Comparison of ENCODE assay signal across 9 mouse cellular contexts in the genomic region with DNA sequence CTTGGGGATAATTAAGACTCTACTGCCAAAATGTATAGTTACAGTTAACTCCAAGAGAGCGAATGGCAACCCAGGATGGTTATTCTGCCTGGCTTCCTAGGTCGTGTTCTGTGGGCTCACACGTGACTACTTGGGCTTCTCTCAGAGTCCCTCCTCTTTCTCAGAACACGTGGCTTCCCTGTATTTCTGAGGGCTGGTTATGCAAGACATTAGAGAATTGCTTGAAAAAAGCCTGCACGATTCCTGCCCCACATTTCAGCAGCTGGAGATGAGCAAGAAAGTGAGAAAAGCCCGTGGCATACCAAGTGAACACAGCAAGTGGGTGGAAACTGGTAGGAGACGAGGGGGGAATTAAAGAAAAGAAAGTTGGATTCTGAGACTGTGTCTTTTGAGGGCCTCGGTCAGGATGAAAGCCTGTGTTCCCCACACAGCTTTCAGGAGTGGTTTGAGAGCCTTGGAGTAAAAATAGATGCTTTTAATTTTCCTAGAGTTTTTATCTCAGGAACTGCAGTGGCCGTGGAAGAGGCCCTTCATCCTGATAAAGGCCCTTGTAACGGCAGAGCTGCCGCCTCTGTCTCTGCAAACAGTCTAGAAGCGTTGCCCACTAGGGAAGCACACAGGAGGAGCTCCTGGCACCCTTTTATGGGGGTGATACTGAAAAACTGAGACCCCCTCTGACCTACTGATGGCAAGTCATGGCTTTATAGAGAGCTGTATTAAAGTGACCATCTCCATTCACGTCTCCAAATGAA. TPM values are rescaled to one million over a fixed set of nuclear protein-coding genes. Genes with fewer than 3 reads are reported as not detected.
A peak's percentile ranks its signal among the peaks of the same experiment; 100 is the strongest.
DNase-seq lines count a peak whose midpoint lies in the region; ATAC-seq and TF ChIP-seq lines count a peak whose summit lies in the region.
"Had no signal": no experiment of that assay in that cellular context is flagged by ENCODE, and none has a peak within 500 bp of the region (broad histone marks: within the 10 kb centered on the region; RNA-seq: fewer than 3 reads in every experiment).

No protein-coding gene starts in this region.

- TF ChIP-seq CTCF in CH12.LX (conservative IDR thresholded peaks at IDR 0.05 in 1 of 2, IDR thresholded peaks at IDR 0.05 in 1 of 2; ENCODE audit: low read depth in 2 of 2, low read length in 2 of 2): no peak

- peak; percentile 55 for DNase-seq in cerebellum, adult 9-11 months
- DNase-seq in cerebellum, adult 8-10 months: no peak
- DNase-seq in CH12.LX (ENCODE audit: extremely low read depth): no peak
- peak; percentile 68 to 86 for DNase-seq in frontal cortex, postnatal 36 days (ENCODE audit: low spot score in 2 of 2)
- peak; percentile 26 for DNase-seq in liver, embryonic 13.5 days
- DNase-seq in thymus, postnatal 14 days: no peak
- no peak for DNase-seq in Muller cell, postnatal 12 days (ENCODE audit: inconsistent ontology term)
- no peak for DNase-seq in B cell, adult 2 months

- no peaks in the 10 kb centered on the region for H3K79me2 ChIP-seq in CH12.LX (replicated peaks; ENCODE audit: control insufficient read depth, extremely low read depth, insufficient read depth, poor library complexity, severe bottlenecking)

- no peak for TF ChIP-seq EP300 in CH12.LX (IDR thresholded peaks at IDR 0.05; ENCODE audit: low read length)

- in situ Hi-C loops in CH12.LX (cut with MboI; ENCODE audit: low pct_ligation_motif_present, low pct_unique_long_range_greater_than_20kb, low sequenced_read_pairs): no loop called here

- no peaks in the 10 kb centered on the region for H3K4me1 ChIP-seq in CH12.LX (ENCODE audit: control insufficient read depth in 1 of 2, insufficient read depth in 2 of 2)
- H3K4me1 ChIP-seq in liver, embryonic 13.5 days (replicated peaks): peaks cover 41% of the 10 kb centered on the region

- H3K9ac ChIP-seq in CH12.LX (ENCODE audit: insufficient read depth, low read depth): no peak overlapping the region
- peak overlapping the region; percentile 55 for H3K9ac ChIP-seq in liver, embryonic 13.5 days

- no peaks in the 10 kb centered on the region for H3K9me3 ChIP-seq in CH12.LX (replicated peaks; ENCODE audit: low read length)
- no peaks in the 10 kb centered on the region for H3K9me3 ChIP-seq in liver, embryonic 13.5 days (replicated peaks)
- H3K9me3 ChIP-seq: hindbrain, embryonic 10.5 days had no signal

- no peak for TF ChIP-seq RAD21 in CH12.LX (IDR thresholded peaks at IDR 0.05; ENCODE audit: low read depth, low read length)

- H3K27ac ChIP-seq in CH12.LX (ENCODE audit: insufficient read depth, low read depth): no peak overlapping the region
- H3K27ac ChIP-seq in liver, embryonic 13.5 days: peak overlapping the region; percentile 73
- H3K27ac ChIP-seq: hindbrain, embryonic 10.5 days had no signal

- dilution Hi-C loops in CH12.LX (cut with MboI; ENCODE audit: extremely low pct_ligation_motif_present, extremely low pct_unique_long_range_greater_than_20kb, low sequenced_read_pairs): no loop called here

- no peaks in the 10 kb centered on the region for H3K27me3 ChIP-seq in CH12.LX (replicated peaks)
- no peaks in the 10 kb centered on the region for H3K27me3 ChIP-seq in liver, embryonic 13.5 days

- ATAC-seq in liver, embryonic 13.5 days (ENCODE audit: low read depth): peak; percentile 90

- WGBS in liver, embryonic 13.5 days (ENCODE audit: insufficient replicate concordance): 23% methylated on average over 13 of the region's 13 CpGs

- H3K4me2 ChIP-seq in CH12.LX (ENCODE audit: insufficient read depth, low read depth, poor library complexity, severe bottlenecking): no peak overlapping the region
- peak overlapping the region; percentile 59 for H3K4me2 ChIP-seq in liver, embryonic 13.5 days

- H3K4me3 ChIP-seq in CH12.LX (replicated peaks in 1 of 3; ENCODE audit: low read depth in 2 of 3, low read length in 2 of 3, poor library complexity in 1 of 3): no peak overlapping the region
- peak overlapping the region; percentile 25 for H3K4me3 ChIP-seq in liver, embryonic 13.5 days (replicated peaks)
- H3K4me3 ChIP-seq: hindbrain, embryonic 10.5 days had no signal

- peaks cover 4 to 20% of the 10 kb centered on the region in 2 experiments for H3K36me3 ChIP-seq in CH12.LX (replicated peaks in 1 of 2; ENCODE audit: control insufficient read depth in 1 of 2, insufficient read depth in 1 of 2, low read length in 1 of 2)
- H3K36me3 ChIP-seq in liver, embryonic 13.5 days: peaks cover 20% of the 10 kb centered on the region

- no peak for TF ChIP-seq POLR2A in CH12.LX (IDR thresholded peaks at IDR 0.05; ENCODE audit: low read depth, low read length)

TF ChIP-seq in CH12.LX, 34 proteins besides CTCF, POLR2A, EP300 and RAD21:
- TF ChIP-seq MAX (IDR thresholded peaks at IDR 0.05; ENCODE audit: low read length): 0 out of 2 replicates have a peak, but pooled peaks have one; percentile 18
- TF ChIP-seq MYC (IDR thresholded peaks at IDR 0.05; ENCODE audit: low read depth, low read length): 0 out of 2 replicates have a peak, but pooled peaks have one; percentile 22
- TF ChIP-seq MAFK (IDR thresholded peaks at IDR 0.05; ENCODE audit: insufficient replicate concordance, low read length): no peak

RNA-seq across cellular contexts. Expression of gene Zdhhc22, which starts 21.6 kb away (rescaled TPM):
- total RNA-seq in CH12.LX (2012; rRNA removed) (not detected in 2 replicates), CH12.LX (2014; rRNA removed) (not detected in 2 replicates)
- not detected in 2 replicates for polyA plus RNA-seq in CH12.LX (2012; ENCODE audit: insufficient read length, low read depth)
- polyA plus RNA-seq in liver, embryonic 13.5 days (2015; fragmentation: Nextera tagmentation; extraction: Ambion mirVana): 0.03 TPM in 1 of 2 replicates, not detected in the other

RNA-seq across cellular contexts. Expression of gene Cipc, which starts 21.8 kb away (rescaled TPM):
- total RNA-seq in CH12.LX (2012; rRNA removed) (18.7 and 19.6 TPM in 2 replicates), CH12.LX (2014; rRNA removed) (15.7 and 16.7 TPM in 2 replicates)
- polyA plus RNA-seq in CH12.LX (2012; ENCODE audit: insufficient read length, low read depth): 17.5 and 20.5 TPM in 2 replicates
- 11.6 and 13.6 TPM in 2 replicates for polyA plus RNA-seq in liver, embryonic 13.5 days (2015; fragmentation: Nextera tagmentation; extraction: Ambion mirVana)

RNA-seq across cellular contexts. Expression of gene Tmem63c, which starts 52.5 kb away (rescaled TPM):
- total RNA-seq in CH12.LX (2012; rRNA removed): 0.04 and 0.08 TPM in 2 replicates
- total RNA-seq in CH12.LX (2014; rRNA removed): 0.11 and 0.23 TPM in 2 replicates
- 0.34 and 0.53 TPM in 2 replicates for polyA plus RNA-seq in CH12.LX (2012; ENCODE audit: insufficient read length, low read depth)
- not detected in 2 replicates for polyA plus RNA-seq in liver, embryonic 13.5 days (2015; fragmentation: Nextera tagmentation; extraction: Ambion mirVana)

Comparison
In these comparisons a context has a peak if more than half of its experiments do, and no peak if none do; other contexts are left out.
1. DNase-seq: peak in cerebellum, adult 9-11 months (single experiment), frontal cortex, postnatal 36 days (2 of 2) and liver, embryonic 13.5 days (single experiment); none in cerebellum, adult 8-10 months (single experiment), CH12.LX (single experiment), thymus, postnatal 14 days (single experiment), Muller cell, postnatal 12 days (single experiment) and B cell, adult 2 months (0 of 2).